Mouse (Mus musculus): Measurements from ENCODE around the gene Kdelr3. TPM values are rescaled to one million over a fixed set of nuclear protein-coding genes. Genes with fewer than 3 reads are reported as not detected.

Kdelr3 gene
- total RNA-seq (2014; fragmentation: Nextera tagmentation), result not detected in 2 replicates
- total RNA-seq (2017), result not detected in 2 replicates

DNA sequence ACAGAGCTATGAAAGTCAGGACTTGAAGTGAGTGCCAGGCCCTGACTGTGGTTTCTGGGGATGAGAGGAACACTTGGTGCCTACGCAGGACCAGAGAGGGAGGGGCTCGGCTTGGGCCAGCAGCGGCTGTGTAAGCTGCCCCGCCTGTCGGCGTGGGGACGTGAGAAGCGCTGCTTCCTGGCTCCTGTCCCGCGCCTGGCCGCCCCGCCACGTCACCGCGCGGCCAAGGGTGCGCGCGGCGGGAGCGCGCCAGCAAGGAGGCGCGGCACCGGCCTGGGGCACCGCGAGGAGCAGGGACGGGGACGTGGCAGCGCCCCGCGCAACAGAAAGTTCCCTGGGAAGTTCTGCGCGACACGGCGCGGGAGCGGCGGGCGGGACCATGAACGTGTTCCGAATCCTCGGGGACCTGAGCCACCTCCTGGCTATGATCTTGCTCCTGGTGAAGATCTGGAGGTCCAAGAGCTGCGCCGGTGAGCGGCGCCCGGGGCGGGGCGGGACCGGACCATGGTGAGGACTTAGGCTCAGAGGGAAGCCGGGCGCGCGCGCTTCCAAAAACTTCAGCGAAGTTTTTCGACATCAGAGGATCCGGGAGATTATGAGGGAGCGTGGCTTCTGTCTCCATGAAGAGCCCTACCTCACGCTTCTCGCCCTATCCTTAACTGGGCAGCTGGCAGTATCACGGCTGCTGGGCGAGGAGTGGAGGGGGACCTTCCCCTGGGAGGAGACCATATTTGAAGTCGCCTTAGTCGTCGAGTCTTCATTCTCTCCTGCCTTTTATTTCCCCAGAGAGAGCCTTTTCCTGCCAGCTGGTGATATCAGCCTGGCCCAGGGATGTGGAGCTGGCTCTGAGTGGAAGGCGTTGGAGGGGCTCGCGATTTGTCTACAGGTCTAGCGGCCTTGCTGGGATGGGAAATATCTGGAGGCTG is at the start of gene Kdelr3:
Gene Kdelr3 (plus strand): TSS at position 241 of the 926 bp plus-strand sequence.
- ATAC-seq (replicated peaks; ENCODE audit: low FRiP score, low TSS enrichment, poor library complexity, severe bottlenecking), result 0 out of 2 replicates have a peak, but pooled peaks have one; percentile 7

- ATAC-seq (replicated peaks; ENCODE audit: low FRiP score, low TSS enrichment, poor library complexity, severe bottlenecking), result peak; percentile 92
These were observed 49.5 kb upstream of the Kdelr3 start for GRCm38 (mm10) chr15:79466601-79467286.

DNA sequence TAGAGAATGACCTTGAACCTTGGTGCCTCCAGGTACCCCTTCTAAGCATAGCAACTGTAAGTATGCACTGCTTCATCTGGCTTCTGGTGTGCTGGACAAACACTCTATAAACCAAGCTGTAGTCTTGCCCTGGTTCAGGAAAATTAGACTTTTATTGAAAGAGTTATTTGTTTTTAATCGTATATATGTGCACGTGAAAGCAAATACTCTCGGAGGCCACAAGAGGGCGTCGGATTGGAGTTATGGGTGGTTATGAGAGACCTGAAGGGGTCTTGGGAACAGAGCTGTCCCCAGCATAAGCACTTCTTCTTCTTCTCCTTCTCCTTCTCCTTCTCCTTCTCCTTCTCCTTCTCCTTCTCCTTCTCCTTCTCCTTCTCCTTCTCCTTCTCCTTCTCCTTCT is 46.6 kb upstream of the Kdelr3 start:
- no peak for ATAC-seq (replicated peaks; ENCODE audit: low FRiP score, low TSS enrichment, poor library complexity, severe bottlenecking)

DNA sequence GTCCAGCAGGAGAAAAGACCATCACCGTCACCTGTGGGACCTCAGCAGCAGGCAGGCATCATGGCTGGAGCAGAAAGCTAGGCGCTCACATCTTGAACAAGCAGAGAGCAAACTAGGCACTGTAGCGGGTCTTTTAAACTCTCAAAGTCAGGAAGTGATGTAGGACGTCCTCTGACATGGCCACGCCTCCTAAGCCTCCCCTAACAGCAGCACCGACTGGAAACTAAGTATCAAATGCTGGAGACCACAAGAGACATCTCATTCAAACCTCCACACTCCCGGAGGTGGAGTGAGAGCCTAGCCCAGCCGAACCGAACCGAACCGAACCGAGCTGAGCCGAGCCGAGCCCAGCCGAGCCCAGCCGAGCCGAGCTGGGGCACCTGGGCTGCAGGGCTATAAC is 45.6 kb upstream of the Kdelr3 start:
- no peak for ATAC-seq (replicated peaks; ENCODE audit: low FRiP score, low TSS enrichment, poor library complexity, severe bottlenecking)

DNA sequence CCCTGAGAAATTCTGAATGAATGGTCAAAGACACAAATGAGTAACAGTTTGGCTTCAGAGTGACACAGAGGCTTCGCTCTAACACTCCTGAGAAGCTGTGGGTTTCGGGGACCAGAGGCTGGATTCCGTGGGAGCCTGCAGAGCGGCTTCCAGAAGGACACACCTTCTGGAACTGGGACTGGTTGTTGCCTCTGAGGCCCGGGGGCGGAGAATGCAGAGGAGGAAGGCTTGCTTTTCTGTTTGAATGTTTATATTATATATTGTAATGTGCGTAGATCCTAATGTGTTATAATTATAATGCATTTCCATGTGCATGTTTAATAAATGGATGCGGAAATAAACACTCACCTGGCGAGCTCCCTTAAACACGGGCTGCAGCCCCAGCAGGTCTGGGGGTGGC is 45.1 kb upstream of the Kdelr3 start:
- no peak for ATAC-seq (replicated peaks; ENCODE audit: low FRiP score, low TSS enrichment, poor library complexity, severe bottlenecking)

GRCm38 (mm10) chr15:79473042-79473441 is 43.2 kb upstream of the Kdelr3 start:
- no peak for ATAC-seq (replicated peaks; ENCODE audit: low FRiP score, low TSS enrichment, poor library complexity, severe bottlenecking)

- ATAC-seq (replicated peaks; ENCODE audit: low FRiP score, low TSS enrichment, poor library complexity, severe bottlenecking), result no peak
These were observed 42.4 kb upstream of the Kdelr3 start for GRCm38 (mm10) chr15:79473638-79474355.

DNA sequence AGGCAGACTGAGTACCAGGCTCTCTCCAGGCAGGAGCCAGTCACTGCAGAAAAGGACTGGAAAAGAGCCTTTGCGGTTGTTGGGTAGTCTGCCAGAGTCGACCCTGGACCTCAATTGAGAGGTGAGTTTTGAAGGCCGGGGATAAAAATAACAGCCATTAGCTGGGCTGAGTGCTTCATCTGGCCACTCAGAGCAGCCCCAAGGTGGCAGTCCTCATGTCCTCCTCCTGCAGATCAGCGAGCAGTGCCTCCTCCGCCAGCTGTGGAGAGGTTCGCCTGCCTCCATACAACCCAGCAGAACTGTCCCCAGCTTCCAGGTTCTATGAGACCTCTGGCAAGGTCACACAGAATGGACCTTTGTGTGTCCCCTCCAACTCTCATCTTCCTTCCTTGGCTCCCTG is 39.0 kb upstream of the Kdelr3 start:
- ATAC-seq (replicated peaks; ENCODE audit: low FRiP score, low TSS enrichment, poor library complexity, severe bottlenecking), result no peak

DNA sequence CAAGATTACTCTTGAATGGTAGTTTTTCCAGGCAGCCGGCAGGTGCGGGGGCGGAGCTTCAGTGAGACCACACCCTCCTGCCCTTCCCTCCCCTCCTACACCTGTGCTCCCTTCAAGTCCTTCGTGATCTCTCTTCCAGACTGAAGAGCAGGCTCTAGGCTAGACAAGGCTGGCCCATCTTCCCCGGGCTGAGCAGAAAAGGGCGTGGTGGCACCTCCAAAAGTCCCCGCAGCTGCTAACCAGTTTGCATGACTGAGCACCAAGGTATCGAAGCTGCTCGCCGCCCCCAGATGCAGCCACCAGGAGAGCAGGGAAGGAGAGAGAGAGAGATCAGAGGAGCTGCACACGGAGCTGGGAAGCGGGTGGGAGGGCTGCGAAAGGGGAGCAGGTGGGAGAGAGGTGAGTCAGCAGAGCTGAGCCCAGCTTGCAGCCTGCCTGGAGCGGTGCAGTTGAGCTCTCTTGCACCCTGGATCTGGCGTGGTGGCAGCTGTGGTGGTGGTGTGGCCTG is 35.0 kb upstream of the Kdelr3 start:
- ATAC-seq (replicated peaks; ENCODE audit: low FRiP score, low TSS enrichment, poor library complexity, severe bottlenecking), result no peak

DNA sequence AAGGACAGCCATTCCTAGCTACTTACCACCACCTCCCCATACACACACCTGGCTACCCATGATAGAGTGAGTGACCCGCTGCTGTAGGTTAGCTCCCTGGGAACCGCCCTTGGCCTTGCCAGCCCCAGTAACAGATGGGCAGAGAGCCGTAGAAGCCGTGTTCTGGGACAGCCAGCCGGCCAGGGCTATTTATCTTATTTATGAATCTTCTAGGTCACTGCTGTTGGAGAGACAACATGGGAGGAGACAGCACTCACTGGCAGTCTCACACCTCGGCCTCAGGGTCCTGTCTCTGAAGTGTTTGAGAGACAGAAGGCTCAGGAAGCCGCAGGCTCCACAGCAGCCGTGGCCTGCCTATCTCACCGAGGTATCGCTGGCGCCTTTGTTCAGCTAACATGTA is 26.7 kb upstream of the Kdelr3 start:
- no peak for ATAC-seq (replicated peaks; ENCODE audit: low FRiP score, low TSS enrichment, poor library complexity, severe bottlenecking)

- no peak for ATAC-seq (replicated peaks; ENCODE audit: low FRiP score, low TSS enrichment, poor library complexity, severe bottlenecking)
These were observed 22.7 kb upstream of the Kdelr3 start for GRCm38 (mm10) chr15:79493527-79493926.

GRCm38 (mm10) chr15:79500110-79500509 is 16.1 kb upstream of the Kdelr3 start:
- ATAC-seq (replicated peaks; ENCODE audit: low FRiP score, low TSS enrichment, poor library complexity, severe bottlenecking), result no peak

- no peak for ATAC-seq (replicated peaks; ENCODE audit: low FRiP score, low TSS enrichment, poor library complexity, severe bottlenecking)
These were observed 13.3 kb upstream of the Kdelr3 start for GRCm38 (mm10) chr15:79502891-79503341.

DNA sequence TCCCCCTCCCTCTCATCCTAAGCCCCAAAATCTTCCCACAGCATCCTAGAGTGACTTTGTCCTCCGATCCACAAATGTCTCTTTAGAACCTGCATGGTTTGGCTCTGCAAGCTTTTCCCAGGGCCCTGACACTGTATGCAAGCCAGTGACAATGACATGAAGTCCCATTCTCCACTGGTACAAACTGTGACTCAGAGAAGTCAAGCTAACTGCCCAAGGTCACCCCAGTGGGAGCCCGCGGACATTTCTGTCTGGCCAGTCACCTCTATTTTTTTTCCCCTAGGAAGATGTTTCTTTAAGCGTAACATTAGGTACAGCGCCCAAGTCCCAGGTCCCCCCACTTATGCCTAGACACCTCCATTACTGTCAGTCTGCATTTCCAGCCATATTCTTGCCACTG is 12.8 kb upstream of the Kdelr3 start:
- no peak for ATAC-seq (replicated peaks; ENCODE audit: low FRiP score, low TSS enrichment, poor library complexity, severe bottlenecking)

- ATAC-seq (replicated peaks; ENCODE audit: low FRiP score, low TSS enrichment, poor library complexity, severe bottlenecking), result no peak
These were observed 11.3 kb upstream of the Kdelr3 start, which contains the start of gene Kcnj4 for GRCm38 (mm10) chr15:79504707-79505452. Gene Kcnj4, minus strand, starts transcription at chr15:79505241.

GRCm38 (mm10) chr15:79505616-79506283 is 10.5 kb upstream of the Kdelr3 start:
- ATAC-seq (replicated peaks; ENCODE audit: low FRiP score, low TSS enrichment, poor library complexity, severe bottlenecking), result no peak; the same call in 1 of the 2 replicates

GRCm38 (mm10) chr15:79506460-79506859 is 9.8 kb upstream of the Kdelr3 start:
- no peak for ATAC-seq (replicated peaks; ENCODE audit: low FRiP score, low TSS enrichment, poor library complexity, severe bottlenecking)

DNA sequence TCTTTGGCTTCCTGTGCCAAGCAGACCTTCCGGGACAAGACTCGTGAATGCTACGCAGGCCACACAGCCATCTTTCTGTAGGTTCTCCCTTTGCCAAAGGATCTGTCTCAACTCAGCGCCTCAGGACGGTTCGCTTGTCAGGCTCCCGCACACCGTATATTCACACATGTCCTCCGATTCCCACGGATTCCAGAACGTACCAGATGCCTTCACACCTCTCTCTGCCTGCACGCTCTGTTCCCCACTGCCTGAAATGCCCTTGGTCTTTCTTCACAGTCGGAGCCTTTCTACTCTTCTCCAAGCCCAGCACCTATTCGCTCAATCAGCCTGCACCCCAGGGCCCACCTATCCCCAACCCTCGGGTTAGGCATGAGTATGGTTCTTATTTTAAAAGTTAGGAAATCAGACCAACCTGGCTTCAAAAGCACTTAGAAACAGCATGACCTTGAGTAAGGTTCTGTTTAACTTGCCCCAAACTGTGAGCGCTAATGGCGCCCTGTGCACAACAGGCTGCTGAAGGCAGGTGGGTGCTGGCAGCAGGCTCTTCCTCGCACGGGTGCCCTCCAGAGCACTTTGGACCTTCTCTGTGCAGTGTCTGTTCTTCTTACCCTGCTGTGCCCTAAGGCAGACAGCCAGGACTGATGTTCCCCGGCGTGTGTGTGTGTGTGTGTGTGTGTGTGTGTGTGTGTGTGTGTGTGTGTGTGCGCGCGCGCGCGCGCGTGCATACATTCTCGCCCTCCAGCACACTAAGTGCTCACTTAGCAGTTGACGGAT is 9.0 kb upstream of the Kdelr3 start:
- no peak for ATAC-seq (replicated peaks; ENCODE audit: low FRiP score, low TSS enrichment, poor library complexity, severe bottlenecking)
